Mouse (Mus musculus): ENCODE data around the gene Tha1. TPM values are rescaled to one million over a fixed set of nuclear protein-coding genes. Genes with fewer than 3 reads are reported as not detected.
A peak's percentile ranks its signal among the peaks of the same experiment; 100 is the strongest.

Gene Tha1
- polyA plus RNA-seq, 1 experiment from 2014 or later: 3.4 TPM

GRCm38 (mm10) chr11:117888168-117888852, 15.0 kb upstream of the Tha1 start:
- H3K27me3 ChIP-seq (replicated peaks; ENCODE audit: control insufficient read depth, insufficient read depth, low read length): peaks cover 57% of the 10 kb centered on the region

GRCm38 (mm10) chr11:117886000-117886399, 12.7 kb upstream of the Tha1 start:
- ATAC-seq: no peak
- no peak overlapping the region for H3K4me3 ChIP-seq (ENCODE audit: low read depth, low read length)
- no peak overlapping the region for H3K9ac ChIP-seq (ENCODE audit: low read length)
- no peaks in the 10 kb centered on the region for H3K9me3 ChIP-seq (replicated peaks; ENCODE audit: control insufficient read depth, low read length)
- WGBS: 70% methylated on average over 5 of the region's 5 CpGs
- no peaks in the 10 kb centered on the region for H3K36me3 ChIP-seq (ENCODE audit: control insufficient read depth, insufficient read depth, low read length)
- peaks cover 39% of the 10 kb centered on the region for H3K27me3 ChIP-seq (replicated peaks; ENCODE audit: control insufficient read depth, insufficient read depth, low read length)
- H3K27ac ChIP-seq (ENCODE audit: low read depth, low read length): no peak overlapping the region
- DNase-seq (ENCODE audit: low spot score): no peak
- H3K4me1 ChIP-seq (ENCODE audit: control insufficient read depth, insufficient read depth, low read length): peaks cover 27% of the 10 kb centered on the region
- H3K4me2 ChIP-seq (ENCODE audit: low read length): no peak overlapping the region

More at GRCm38 (mm10) chr11:117888168-117888852, 15.0 kb upstream of the Tha1 start:
- DNase-seq (ENCODE audit: low spot score) (no peak), ATAC-seq (no peak)
- 9% methylated on average over 20 of the region's 20 CpGs for WGBS
- H3K4me3 ChIP-seq (ENCODE audit: low read depth, low read length): no peak overlapping the region
- H3K27ac ChIP-seq (ENCODE audit: low read depth, low read length): no peak overlapping the region
- H3K36me3 ChIP-seq (ENCODE audit: control insufficient read depth, insufficient read depth, low read length): no peaks in the 10 kb centered on the region
- peak overlapping the region; percentile 41 for H3K9ac ChIP-seq (ENCODE audit: low read length)
- H3K9me3 ChIP-seq (replicated peaks; ENCODE audit: control insufficient read depth, low read length): no peaks in the 10 kb centered on the region
- H3K4me2 ChIP-seq (ENCODE audit: low read length): peak overlapping the region; percentile 47
- H3K4me1 ChIP-seq (ENCODE audit: control insufficient read depth, insufficient read depth, low read length): peaks cover 29% of the 10 kb centered on the region

- Histone ChIP-seq H3K4me3 (ENCODE audit: low read depth, low read length) (no peak overlapping the region), H3K4me2 (ENCODE audit: low read length) (no peak overlapping the region), H3K27ac (ENCODE audit: low read depth, low read length) (no peak overlapping the region), H3K36me3 (ENCODE audit: control insufficient read depth, insufficient read depth, low read length) (no peaks in the 10 kb centered on the region), H3K9me3 (replicated peaks; ENCODE audit: control insufficient read depth, low read length) (no peaks in the 10 kb centered on the region), H3K27me3 (replicated peaks; ENCODE audit: control insufficient read depth, insufficient read depth, low read length) (peaks cover 15% of the 10 kb centered on the region; the same call in 1 of the 2 replicates), H3K9ac (ENCODE audit: low read length) (no peak overlapping the region), H3K4me1 (ENCODE audit: control insufficient read depth, insufficient read depth, low read length) (peaks cover 10% of the 10 kb centered on the region; the same call in 1 of the 2 replicates)
- DNase-seq (ENCODE audit: low spot score): no peak
- no peak for ATAC-seq
- 73% methylated on average over 1 of the region's 1 CpGs for WGBS
These were observed 8.9 kb upstream of the Tha1 start for GRCm38 (mm10) chr11:117882208-117882607.

GRCm38 (mm10) chr11:117881787-117882186, 8.5 kb upstream of the Tha1 start:
- Histone ChIP-seq H3K27me3 (replicated peaks; ENCODE audit: control insufficient read depth, insufficient read depth, low read length) (peaks cover 14% of the 10 kb centered on the region; the same call in 1 of the 2 replicates), H3K36me3 (ENCODE audit: control insufficient read depth, insufficient read depth, low read length) (no peaks in the 10 kb centered on the region), H3K9me3 (replicated peaks; ENCODE audit: control insufficient read depth, low read length) (no peaks in the 10 kb centered on the region), H3K27ac (ENCODE audit: low read depth, low read length) (no peak overlapping the region), H3K9ac (ENCODE audit: low read length) (no peak overlapping the region), H3K4me1 (ENCODE audit: control insufficient read depth, insufficient read depth, low read length) (peaks cover 10% of the 10 kb centered on the region; the same call in 1 of the 2 replicates), H3K4me3 (ENCODE audit: low read depth, low read length) (no peak overlapping the region), H3K4me2 (ENCODE audit: low read length) (no peak overlapping the region)
- DNase-seq (ENCODE audit: low spot score) (no peak), ATAC-seq (no peak)
- 10% methylated on average over 8 of the region's 8 CpGs for WGBS

- 89% methylated on average over 6 of the region's 6 CpGs for WGBS
These were observed 7.7 kb upstream of the Tha1 start for GRCm38 (mm10) chr11:117880977-117881358.

GRCm38 (mm10) chr11:117880336-117880976, 7.2 kb upstream of the Tha1 start:
- Histone ChIP-seq H3K4me3 (ENCODE audit: low read depth, low read length) (no peak overlapping the region), H3K4me2 (ENCODE audit: low read length) (no peak overlapping the region), H3K27me3 (replicated peaks; ENCODE audit: control insufficient read depth, insufficient read depth, low read length) (0 out of 2 replicates have a peak, but pooled peaks cover 6% of the 10 kb centered on the region), H3K9me3 (replicated peaks; ENCODE audit: control insufficient read depth, low read length) (no peaks in the 10 kb centered on the region), H3K4me1 (ENCODE audit: control insufficient read depth, insufficient read depth, low read length) (peaks cover 10% of the 10 kb centered on the region; the same call in 1 of the 2 replicates), H3K36me3 (ENCODE audit: control insufficient read depth, insufficient read depth, low read length) (no peaks in the 10 kb centered on the region), H3K9ac (ENCODE audit: low read length) (no peak overlapping the region), H3K27ac (ENCODE audit: low read depth, low read length) (no peak overlapping the region)
- ATAC-seq (no peak), DNase-seq (ENCODE audit: low spot score) (no peak)
- WGBS: 87% methylated on average over 9 of the region's 9 CpGs

More at GRCm38 (mm10) chr11:117880977-117881358, 7.7 kb upstream of the Tha1 start:
- peaks cover 10% of the 10 kb centered on the region; the same call in 1 of the 2 replicates for H3K4me1 ChIP-seq (ENCODE audit: control insufficient read depth, insufficient read depth, low read length)
- no peak overlapping the region for H3K27ac ChIP-seq (ENCODE audit: low read depth, low read length)
- DNase-seq (ENCODE audit: low spot score) (no peak), ATAC-seq (no peak)
- no peaks in the 10 kb centered on the region for H3K36me3 ChIP-seq (ENCODE audit: control insufficient read depth, insufficient read depth, low read length)
- H3K9me3 ChIP-seq (replicated peaks; ENCODE audit: control insufficient read depth, low read length): no peaks in the 10 kb centered on the region
- H3K27me3 ChIP-seq (replicated peaks; ENCODE audit: control insufficient read depth, insufficient read depth, low read length): 0 out of 2 replicates have a peak, but pooled peaks cover 6% of the 10 kb centered on the region
- H3K4me3 ChIP-seq (ENCODE audit: low read depth, low read length): no peak overlapping the region
- H3K4me2 ChIP-seq (ENCODE audit: low read length): no peak overlapping the region
- no peak overlapping the region for H3K9ac ChIP-seq (ENCODE audit: low read length)

GRCm38 (mm10) chr11:117879676-117880075, 6.4 kb upstream of the Tha1 start:
- Histone ChIP-seq H3K4me1 (ENCODE audit: control insufficient read depth, insufficient read depth, low read length) (peaks cover 10% of the 10 kb centered on the region; the same call in 1 of the 2 replicates), H3K4me3 (ENCODE audit: low read depth, low read length) (no peak overlapping the region), H3K27ac (ENCODE audit: low read depth, low read length) (no peak overlapping the region), H3K4me2 (ENCODE audit: low read length) (no peak overlapping the region), H3K9me3 (replicated peaks; ENCODE audit: control insufficient read depth, low read length) (no peaks in the 10 kb centered on the region), H3K27me3 (replicated peaks; ENCODE audit: control insufficient read depth, insufficient read depth, low read length) (0 out of 2 replicates have a peak, but pooled peaks cover 4% of the 10 kb centered on the region), H3K9ac (ENCODE audit: low read length) (no peak overlapping the region), H3K36me3 (ENCODE audit: control insufficient read depth, insufficient read depth, low read length) (no peaks in the 10 kb centered on the region)
- no peak for ATAC-seq
- no peak for DNase-seq (ENCODE audit: low spot score)
- WGBS: 76% methylated on average over 6 of the region's 6 CpGs

GRCm38 (mm10) chr11:117878892-117879291, 5.6 kb upstream of the Tha1 start:
- Histone ChIP-seq H3K9me3 (replicated peaks; ENCODE audit: control insufficient read depth, low read length) (no peaks in the 10 kb centered on the region), H3K27ac (ENCODE audit: low read depth, low read length) (peak overlapping the region; percentile 63), H3K27me3 (replicated peaks; ENCODE audit: control insufficient read depth, insufficient read depth, low read length) (no peaks in the 10 kb centered on the region), H3K4me3 (ENCODE audit: low read depth, low read length) (no peak overlapping the region), H3K4me2 (ENCODE audit: low read length) (peak overlapping the region; percentile 34; the same call in 1 of the 2 replicates), H3K36me3 (ENCODE audit: control insufficient read depth, insufficient read depth, low read length) (no peaks in the 10 kb centered on the region), H3K9ac (ENCODE audit: low read length) (peak overlapping the region; percentile 13; the same call in 1 of the 2 replicates), H3K4me1 (ENCODE audit: control insufficient read depth, insufficient read depth, low read length) (peaks cover 10% of the 10 kb centered on the region; the same call in 1 of the 2 replicates)
- WGBS: 8% methylated on average over 8 of the region's 8 CpGs
- ATAC-seq: peak; percentile 29
- no peak for DNase-seq (ENCODE audit: low spot score)

Measured in forebrain, embryonic 14.5 days (tissue).